Mouse (Mus musculus) kidney, postnatal 4 days (tissue): Measurements from ENCODE around the gene Pik3r5.

Experiments used
- DNase-seq, 2 experiments: peaks; one replicate each; pipeline ENCODE4 v3.0.0; 2021; ENCODE audit warnings: mixed read lengths in 2 of 2

The Pik3r5 gene

GRCm38 (mm10) chr11:68451282-68451735, 19.4 kb downstream of the Pik3r5 start:
- DNase-seq: peak; percentile 10 to 20

- no peak for DNase-seq
Observed at GRCm38 (mm10) chr11:68451747-68452405, 20.0 kb downstream of the Pik3r5 start.

GRCm38 (mm10) chr11:68452740-68453139, 20.8 kb downstream of the Pik3r5 start:
- no peak for DNase-seq

- no peak for DNase-seq
Observed at GRCm38 (mm10) chr11:68453301-68453700, 21.4 kb downstream of the Pik3r5 start.

GRCm38 (mm10) chr11:68458086-68458485, 26.2 kb downstream of the Pik3r5 start:
- no peak for DNase-seq

GRCm38 (mm10) chr11:68459021-68459420, 27.1 kb downstream of the Pik3r5 start:
- DNase-seq: no peak

GRCm38 (mm10) chr11:68459486-68459885, 27.6 kb downstream of the Pik3r5 start:
- no peak for DNase-seq

GRCm38 (mm10) chr11:68462716-68463115, 30.8 kb downstream of the Pik3r5 start:
- DNase-seq: no peak

GRCm38 (mm10) chr11:68464260-68464659, 32.3 kb downstream of the Pik3r5 start:
- no peak for DNase-seq

GRCm38 (mm10) chr11:68465090-68465489, 33.2 kb downstream of the Pik3r5 start:
- DNase-seq: no peak

- DNase-seq: no peak
Observed at GRCm38 (mm10) chr11:68467441-68467840, 35.5 kb downstream of the Pik3r5 start.

- no peak for DNase-seq
Observed at GRCm38 (mm10) chr11:68467962-68468612, 36.2 kb downstream of the Pik3r5 start.

GRCm38 (mm10) chr11:68468886-68469285, 37.0 kb downstream of the Pik3r5 start:
- no peak for DNase-seq

GRCm38 (mm10) chr11:68472162-68472849, 40.4 kb downstream of the Pik3r5 start:
- no peak for DNase-seq

GRCm38 (mm10) chr11:68474600-68474999, 42.7 kb downstream of the Pik3r5 start:
- DNase-seq: no peak

GRCm38 (mm10) chr11:68475676-68476075, 43.8 kb downstream of the Pik3r5 start:
- DNase-seq: no peak

- no peak for DNase-seq
Observed at GRCm38 (mm10) chr11:68477661-68478060, 45.7 kb downstream of the Pik3r5 start.

- no peak for DNase-seq
Observed at GRCm38 (mm10) chr11:68478574-68478981, 46.7 kb downstream of the Pik3r5 start.

- no peak for DNase-seq
Observed at GRCm38 (mm10) chr11:68480660-68481059, 48.7 kb downstream of the Pik3r5 start.

- DNase-seq: no peak
Observed at GRCm38 (mm10) chr11:68482001-68482400, 50.1 kb downstream of the Pik3r5 start.

GRCm38 (mm10) chr11:68483213-68483612, 51.3 kb downstream of the Pik3r5 start:
- DNase-seq: no peak

- no peak for DNase-seq
Observed at GRCm38 (mm10) chr11:68484431-68484830, 52.5 kb downstream of the Pik3r5 start.

- peak in 1 of 2 experiments; percentile 21 for DNase-seq
Observed at GRCm38 (mm10) chr11:68485206-68485942, 53.5 kb downstream of the Pik3r5 start.
